Mouse (Mus musculus): ENCODE results near the gene Tmem121. TPM values are rescaled to one million over a fixed set of nuclear protein-coding genes. Genes with fewer than 3 reads are reported as not detected.

Gene Tmem121
- polyA plus RNA-seq, 1 experiment from 2014 or later: 50.8 TPM

DNA sequence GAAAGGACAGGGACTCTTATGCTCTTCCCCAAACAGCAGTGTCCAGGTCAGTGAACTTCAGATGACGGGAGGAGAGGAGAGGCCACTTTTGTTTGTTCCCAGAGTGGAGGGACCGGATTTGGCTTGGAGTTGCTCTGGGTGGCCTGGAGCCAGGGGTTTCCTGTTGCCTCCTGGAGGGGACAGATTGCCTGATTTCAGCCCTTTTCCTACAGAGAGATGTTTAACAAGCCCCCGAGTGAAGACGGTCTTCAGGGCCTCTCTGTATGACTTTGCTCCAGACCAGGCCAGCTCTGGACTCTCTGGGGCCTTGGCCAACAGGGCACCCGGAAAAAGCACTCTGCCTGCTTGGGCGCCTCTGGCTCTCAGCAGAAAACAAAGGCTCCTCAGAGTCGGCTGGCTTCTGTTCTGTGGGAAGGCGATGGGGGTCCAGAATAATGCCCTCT lies 44.2 kb upstream of the Tmem121 start:
- WGBS: 23% methylated on average over 8 of the region's 8 CpGs
- no peaks in the 10 kb centered on the region for H3K27me3 ChIP-seq (replicated peaks; ENCODE audit: control insufficient read depth, insufficient read depth, low read length)

DNA sequence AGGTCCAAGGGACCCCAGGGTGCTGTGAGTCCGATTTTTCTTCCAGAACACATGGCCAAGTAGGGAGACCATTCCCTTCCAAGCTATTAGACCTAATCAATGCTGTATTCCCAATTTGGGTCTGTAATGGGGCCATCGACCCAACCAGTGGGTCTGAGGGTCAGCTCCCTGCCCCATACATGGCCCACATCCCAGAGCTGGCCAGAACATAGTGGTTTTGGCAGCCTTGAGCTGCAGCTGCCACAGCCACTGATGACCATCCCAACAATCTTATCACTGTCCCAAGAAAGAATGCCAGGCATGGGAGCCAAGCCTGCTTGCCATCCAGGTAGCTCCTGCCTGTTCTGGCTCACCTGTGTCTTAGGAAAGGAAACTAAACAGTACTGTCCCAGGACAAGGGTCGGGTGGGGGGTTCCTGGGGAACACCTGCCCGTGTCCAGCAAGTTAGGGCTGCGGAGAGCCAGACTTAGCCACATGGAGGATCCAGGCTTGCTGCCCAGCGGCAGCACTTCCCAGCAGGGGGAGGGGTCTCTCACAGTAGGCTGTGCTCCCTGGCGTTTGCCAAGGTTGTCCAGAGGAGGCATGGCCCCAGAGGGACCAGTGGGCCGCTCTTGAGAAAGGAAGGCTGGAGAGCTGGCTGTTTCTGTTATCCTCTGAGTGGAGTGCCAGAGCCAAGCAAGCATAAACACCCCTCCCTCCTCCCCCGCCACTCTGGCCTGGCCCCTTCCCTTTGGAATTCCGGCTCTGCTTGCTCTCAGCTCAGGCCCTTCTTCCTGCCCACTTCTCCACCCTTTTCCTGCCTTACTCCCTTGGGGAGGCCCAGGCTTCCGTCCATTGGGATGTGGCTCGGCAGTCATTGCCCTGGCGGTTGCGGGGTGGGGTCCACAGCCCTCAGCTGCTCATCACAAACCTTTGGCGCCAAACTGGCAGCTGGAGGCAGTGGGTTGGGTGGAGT lies 43.4 kb upstream of the Tmem121 start:
- 16% methylated on average over 15 of the region's 15 CpGs for WGBS
- H3K36me3 ChIP-seq (ENCODE audit: control insufficient read depth, insufficient read depth, low read length): no peaks in the 10 kb centered on the region; the same call in 1 of the 2 replicates
- H3K9ac ChIP-seq (ENCODE audit: low read depth, low read length): peak overlapping the region; percentile 75
- H3K27me3 ChIP-seq (replicated peaks; ENCODE audit: control insufficient read depth, insufficient read depth, low read length): no peaks in the 10 kb centered on the region
- H3K4me1 ChIP-seq (ENCODE audit: control insufficient read depth, insufficient read depth, low read depth, low read length): peaks cover 45% of the 10 kb centered on the region
- H3K27ac ChIP-seq (ENCODE audit: low read depth, low read length): peak overlapping the region; percentile 77
- no peaks in the 10 kb centered on the region for H3K9me3 ChIP-seq (ENCODE audit: control insufficient read depth, low read length)
- H3K4me2 ChIP-seq (ENCODE audit: low read length): peak overlapping the region; percentile 69
- peak; percentile 6 for ATAC-seq
- peak overlapping the region; percentile 60 for H3K4me3 ChIP-seq (ENCODE audit: low read length)

More for the DNA sequence above, 44.2 kb upstream of the Tmem121 start:
- H3K36me3 ChIP-seq (ENCODE audit: control insufficient read depth, insufficient read depth, low read length): peaks cover under 1% of the 10 kb centered on the region
- peak overlapping the region; percentile 75 for H3K9ac ChIP-seq (ENCODE audit: low read depth, low read length)
- H3K9me3 ChIP-seq (ENCODE audit: control insufficient read depth, low read length): no peaks in the 10 kb centered on the region
- peaks cover 43% of the 10 kb centered on the region for H3K4me1 ChIP-seq (ENCODE audit: control insufficient read depth, insufficient read depth, low read depth, low read length)
- H3K27ac ChIP-seq (ENCODE audit: low read depth, low read length): peak overlapping the region; percentile 77
- peak overlapping the region; percentile 69 for H3K4me2 ChIP-seq (ENCODE audit: low read length)
- peak overlapping the region; percentile 60 for H3K4me3 ChIP-seq (ENCODE audit: low read length)
- ATAC-seq: no peak

DNA sequence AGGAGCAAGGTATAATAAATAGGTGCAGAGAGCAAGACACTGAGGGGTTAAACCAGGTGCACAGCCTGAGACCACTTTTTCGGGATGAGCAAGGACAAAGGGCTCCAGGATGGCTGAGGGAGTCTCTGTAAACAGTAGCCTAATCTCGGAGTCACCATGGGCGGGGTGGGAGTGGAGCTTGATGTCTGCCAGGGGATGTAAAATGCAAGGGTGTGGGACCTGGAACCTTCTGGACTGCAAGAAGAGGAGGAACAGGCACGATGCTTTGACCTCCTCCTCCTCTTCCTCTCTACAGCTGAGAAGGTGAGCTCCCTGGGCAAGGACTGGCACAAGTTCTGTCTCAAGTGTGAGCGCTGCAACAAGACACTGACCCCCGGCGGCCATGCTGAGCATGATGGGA lies 42.6 kb upstream of the Tmem121 start:
- Histone ChIP-seq H3K27ac (ENCODE audit: low read depth, low read length) (no peak overlapping the region; the same call in 1 of the 2 replicates), H3K27me3 (replicated peaks; ENCODE audit: control insufficient read depth, insufficient read depth, low read length) (no peaks in the 10 kb centered on the region), H3K4me3 (ENCODE audit: low read length) (peak overlapping the region; percentile 60), H3K9me3 (ENCODE audit: control insufficient read depth, low read length) (no peaks in the 10 kb centered on the region), H3K4me2 (ENCODE audit: low read length) (peak overlapping the region; percentile 69), H3K36me3 (ENCODE audit: control insufficient read depth, insufficient read depth, low read length) (no peaks in the 10 kb centered on the region; the same call in 1 of the 2 replicates), H3K4me1 (ENCODE audit: control insufficient read depth, insufficient read depth, low read depth, low read length) (peaks cover 47% of the 10 kb centered on the region), H3K9ac (ENCODE audit: low read depth, low read length) (peak overlapping the region; percentile 75)
- no peak for ATAC-seq
- WGBS: 72% methylated on average over 7 of the region's 7 CpGs

DNA sequence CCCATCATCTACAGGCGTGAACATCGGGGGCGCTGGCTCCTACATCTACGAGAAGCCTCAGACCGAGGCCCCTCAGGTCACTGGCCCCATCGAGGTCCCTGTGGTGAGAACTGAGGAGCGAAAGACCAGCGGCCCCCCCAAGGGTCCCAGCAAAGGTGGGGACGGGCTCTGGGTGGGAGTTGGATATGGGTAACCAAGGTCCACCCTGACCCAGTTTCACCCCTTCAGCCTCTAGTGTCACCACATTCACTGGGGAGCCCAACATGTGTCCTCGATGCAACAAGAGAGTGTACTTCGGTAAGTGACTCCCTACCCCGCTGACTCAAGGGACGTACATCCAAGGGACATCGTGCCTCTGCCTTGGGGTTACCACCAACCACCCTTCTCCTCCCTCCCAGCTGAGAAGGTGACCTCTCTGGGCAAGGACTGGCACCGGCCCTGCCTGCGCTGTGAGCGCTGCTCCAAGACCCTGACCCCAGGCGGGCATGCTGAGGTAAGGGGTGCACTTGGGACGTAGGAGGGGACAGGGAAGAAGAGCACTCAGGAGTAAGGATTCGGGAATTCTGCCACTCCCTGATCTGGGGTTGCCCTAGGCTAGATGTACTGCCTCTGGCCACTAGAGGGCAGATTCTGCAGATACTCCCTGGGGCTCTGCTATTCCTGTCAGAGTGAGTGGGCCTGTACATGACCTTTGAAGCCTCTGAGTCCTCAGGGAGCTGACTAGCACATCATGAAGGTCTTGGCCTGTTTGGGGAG lies 41.6 kb upstream of the Tmem121 start:
- Histone ChIP-seq H3K4me1 (ENCODE audit: control insufficient read depth, insufficient read depth, low read depth, low read length) (peaks cover 43% of the 10 kb centered on the region), H3K36me3 (ENCODE audit: control insufficient read depth, insufficient read depth, low read length) (no peaks in the 10 kb centered on the region; the same call in 1 of the 2 replicates), H3K4me3 (ENCODE audit: low read length) (no peak overlapping the region), H3K9ac (ENCODE audit: low read depth, low read length) (no peak overlapping the region), H3K27me3 (replicated peaks; ENCODE audit: control insufficient read depth, insufficient read depth, low read length) (no peaks in the 10 kb centered on the region), H3K4me2 (ENCODE audit: low read length) (no peak overlapping the region), H3K27ac (ENCODE audit: low read depth, low read length) (no peak overlapping the region), H3K9me3 (ENCODE audit: control insufficient read depth, low read length) (no peaks in the 10 kb centered on the region)
- ATAC-seq: no peak
- WGBS: 76% methylated on average over 20 of the region's 20 CpGs

DNA sequence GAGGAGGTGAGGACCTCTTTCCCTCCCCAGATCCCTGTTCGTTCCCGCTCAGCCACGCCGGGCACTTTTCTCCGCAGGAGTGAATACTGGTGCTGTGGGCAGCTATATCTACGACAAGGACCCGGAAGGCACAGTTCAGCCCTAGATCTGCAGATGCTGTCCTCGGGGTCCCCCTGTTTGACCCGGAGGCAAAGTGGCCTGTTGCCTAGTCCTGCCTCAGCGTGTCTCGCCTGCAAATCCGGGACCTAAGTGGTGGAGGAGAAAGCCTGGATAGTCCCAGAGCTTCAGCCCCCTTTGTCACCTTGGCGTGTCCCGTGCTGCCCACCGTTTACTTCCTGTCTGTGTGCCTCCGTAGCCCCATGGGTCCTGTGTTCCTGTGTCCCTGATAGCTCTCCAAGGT lies 40.8 kb upstream of the Tmem121 start:
- Histone ChIP-seq H3K36me3 (ENCODE audit: control insufficient read depth, insufficient read depth, low read length) (no peaks in the 10 kb centered on the region; the same call in 1 of the 2 replicates), H3K9ac (ENCODE audit: low read depth, low read length) (no peak overlapping the region), H3K4me1 (ENCODE audit: control insufficient read depth, insufficient read depth, low read depth, low read length) (peaks cover 36% of the 10 kb centered on the region), H3K9me3 (ENCODE audit: control insufficient read depth, low read length) (no peaks in the 10 kb centered on the region), H3K4me3 (ENCODE audit: low read length) (no peak overlapping the region), H3K27me3 (replicated peaks; ENCODE audit: control insufficient read depth, insufficient read depth, low read length) (no peaks in the 10 kb centered on the region; the same call in 1 of the 2 replicates), H3K27ac (ENCODE audit: low read depth, low read length) (no peak overlapping the region), H3K4me2 (ENCODE audit: low read length) (no peak overlapping the region)
- no peak for ATAC-seq
- 91% methylated on average over 16 of the region's 16 CpGs for WGBS

DNA sequence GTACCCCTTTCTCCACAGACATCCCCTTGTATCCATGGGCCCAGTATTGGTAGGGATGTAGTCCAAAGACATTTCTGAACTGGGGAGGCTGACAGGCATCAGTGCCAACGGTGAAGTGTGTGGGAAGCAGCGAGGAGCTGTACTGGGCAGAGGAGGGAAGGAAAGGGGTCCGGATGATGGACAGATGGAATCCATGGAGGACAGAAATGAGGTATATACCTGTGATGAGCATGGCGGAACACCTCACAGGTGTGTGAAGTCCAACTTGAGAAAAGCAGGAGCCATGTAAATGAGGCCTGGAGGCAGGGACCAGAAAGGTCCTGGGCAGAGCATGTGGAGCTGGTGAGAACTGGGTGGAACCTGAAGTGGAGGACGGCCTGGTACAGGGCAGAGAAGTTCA lies 40.1 kb upstream of the Tmem121 start:
- no peaks in the 10 kb centered on the region for H3K9me3 ChIP-seq (ENCODE audit: control insufficient read depth, low read length)
- no peak for ATAC-seq
- 88% methylated on average over 5 of the region's 5 CpGs for WGBS
- H3K27me3 ChIP-seq (replicated peaks; ENCODE audit: control insufficient read depth, insufficient read depth, low read length): peaks cover 3% of the 10 kb centered on the region
- H3K4me3 ChIP-seq (ENCODE audit: low read length): no peak overlapping the region
- no peaks in the 10 kb centered on the region; the same call in 1 of the 2 replicates for H3K36me3 ChIP-seq (ENCODE audit: control insufficient read depth, insufficient read depth, low read length)
- H3K27ac ChIP-seq (ENCODE audit: low read depth, low read length): no peak overlapping the region
- peaks cover 36% of the 10 kb centered on the region for H3K4me1 ChIP-seq (ENCODE audit: control insufficient read depth, insufficient read depth, low read depth, low read length)
- H3K9ac ChIP-seq (ENCODE audit: low read depth, low read length): no peak overlapping the region
- no peak overlapping the region for H3K4me2 ChIP-seq (ENCODE audit: low read length)

DNA sequence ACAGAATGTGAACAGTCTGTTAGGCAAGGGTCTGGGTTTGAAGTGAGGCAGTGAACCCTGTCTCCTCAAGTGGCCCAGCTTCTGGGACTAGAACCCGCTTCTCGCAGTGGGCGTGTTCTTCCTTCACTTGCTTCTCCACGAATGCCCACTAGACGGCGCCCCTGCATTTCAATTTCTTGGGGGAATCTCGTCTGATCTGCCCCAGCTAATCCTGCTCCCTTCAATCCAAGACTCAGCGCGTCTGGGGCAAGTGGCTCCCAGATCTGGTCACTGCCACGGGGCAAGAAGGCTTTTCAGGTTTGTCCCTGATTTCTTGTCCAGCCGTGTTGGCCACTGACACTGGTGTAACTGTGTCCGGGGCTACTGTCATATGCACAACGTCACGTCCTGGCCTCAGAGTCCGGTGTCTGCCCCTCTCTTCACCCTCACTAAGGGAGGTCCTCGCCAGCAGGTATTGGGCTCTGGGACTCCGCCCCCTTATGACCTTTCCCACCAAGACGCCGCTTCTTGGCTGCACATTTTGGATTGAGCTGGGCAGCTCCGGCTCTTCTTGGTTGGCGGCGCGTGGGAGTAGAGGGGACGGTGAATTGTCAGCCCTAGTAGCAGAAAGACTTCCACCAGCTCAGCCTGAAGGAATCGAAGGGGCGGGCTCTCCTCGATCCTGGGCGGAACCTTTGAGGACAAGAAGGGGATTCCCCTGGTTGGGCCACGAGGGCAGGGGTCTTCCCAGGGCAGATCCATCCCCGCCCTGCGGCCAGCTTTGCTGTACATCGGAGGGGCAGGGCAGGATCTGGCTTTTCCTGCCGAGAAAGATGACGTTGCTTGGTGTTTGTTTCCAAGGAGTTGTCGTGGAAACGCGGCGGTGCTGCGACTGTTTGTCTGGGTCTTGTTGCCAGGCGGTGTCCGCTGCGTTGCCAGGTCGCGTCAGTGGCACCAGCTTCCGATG lies 39.3 kb upstream of the Tmem121 start, which contains the start of gene Crip1:
Crip1 (plus strand) TSS at position 205 of the 946 bp plus-strand sequence.
- peak within 1 kb of the TSS; percentile 44 for H3K9ac ChIP-seq (ENCODE audit: low read depth, low read length)
- peaks cover 30% of the 10 kb centered on the region for H3K4me1 ChIP-seq (ENCODE audit: control insufficient read depth, insufficient read depth, low read depth, low read length)
- peak within 1 kb of the TSS; percentile 10 for H3K27ac ChIP-seq (ENCODE audit: low read depth, low read length)
- H3K4me2 ChIP-seq (ENCODE audit: low read length): peak within 1 kb of the TSS; percentile 40
- H3K36me3 ChIP-seq (ENCODE audit: control insufficient read depth, insufficient read depth, low read length): no peaks in the 10 kb centered on the region; the same call in 1 of the 2 replicates
- H3K9me3 ChIP-seq (ENCODE audit: control insufficient read depth, low read length): no peaks in the 10 kb centered on the region
- peaks cover 8% of the 10 kb centered on the region for H3K27me3 ChIP-seq (replicated peaks; ENCODE audit: control insufficient read depth, insufficient read depth, low read length)
- 8% methylated on average over 45 of the region's 45 CpGs for WGBS
- no peak for ATAC-seq
- no peak within 1 kb of the TSS for H3K4me3 ChIP-seq (ENCODE audit: low read length)

DNA sequence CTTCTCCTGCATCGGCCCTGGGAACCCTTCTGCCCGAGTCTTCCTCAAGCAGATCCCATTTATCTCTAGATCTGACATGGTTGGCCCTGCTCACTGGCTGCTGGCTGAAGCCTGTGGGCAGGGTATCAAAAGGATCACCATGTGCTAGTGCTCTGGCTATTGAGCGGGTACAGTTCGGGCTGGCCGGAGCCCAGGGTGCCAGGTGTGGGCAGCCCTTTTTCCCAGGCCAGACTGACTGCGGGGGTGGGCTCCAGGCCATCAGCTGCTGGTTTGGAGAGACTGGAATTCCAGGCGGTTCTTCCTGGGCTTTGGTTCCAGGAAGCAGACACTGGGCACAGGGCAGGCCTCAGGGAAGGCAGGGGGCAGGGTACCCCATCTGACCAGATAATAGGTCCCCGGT lies 38.2 kb upstream of the Tmem121 start:
- H3K27ac ChIP-seq (ENCODE audit: low read depth, low read length): peak overlapping the region; percentile 10; the same call in 1 of the 2 replicates
- no peak overlapping the region for H3K9ac ChIP-seq (ENCODE audit: low read depth, low read length)
- H3K9me3 ChIP-seq (ENCODE audit: control insufficient read depth, low read length): no peaks in the 10 kb centered on the region
- H3K27me3 ChIP-seq (replicated peaks; ENCODE audit: control insufficient read depth, insufficient read depth, low read length): peaks cover 16% of the 10 kb centered on the region
- peaks cover 26% of the 10 kb centered on the region for H3K4me1 ChIP-seq (ENCODE audit: control insufficient read depth, insufficient read depth, low read depth, low read length)
- no peaks in the 10 kb centered on the region; the same call in 1 of the 2 replicates for H3K36me3 ChIP-seq (ENCODE audit: control insufficient read depth, insufficient read depth, low read length)
- H3K4me2 ChIP-seq (ENCODE audit: low read length): no peak overlapping the region
- no peak overlapping the region for H3K4me3 ChIP-seq (ENCODE audit: low read length)
- ATAC-seq: no peak
- WGBS: 68% methylated on average over 8 of the region's 8 CpGs

All from hindbrain, embryonic 16.5 days (tissue).